Mouse (Mus musculus): Measurements from ENCODE around the gene Gm2174. TPM values are rescaled to one million over a fixed set of nuclear protein-coding genes. Genes with fewer than 3 reads are reported as not detected.

Gm2174 gene
- polyA plus RNA-seq (2015; fragmentation: Nextera tagmentation; extraction: Ambion mirVana) = 1.1 and 2.4 TPM in 2 replicates

DNA sequence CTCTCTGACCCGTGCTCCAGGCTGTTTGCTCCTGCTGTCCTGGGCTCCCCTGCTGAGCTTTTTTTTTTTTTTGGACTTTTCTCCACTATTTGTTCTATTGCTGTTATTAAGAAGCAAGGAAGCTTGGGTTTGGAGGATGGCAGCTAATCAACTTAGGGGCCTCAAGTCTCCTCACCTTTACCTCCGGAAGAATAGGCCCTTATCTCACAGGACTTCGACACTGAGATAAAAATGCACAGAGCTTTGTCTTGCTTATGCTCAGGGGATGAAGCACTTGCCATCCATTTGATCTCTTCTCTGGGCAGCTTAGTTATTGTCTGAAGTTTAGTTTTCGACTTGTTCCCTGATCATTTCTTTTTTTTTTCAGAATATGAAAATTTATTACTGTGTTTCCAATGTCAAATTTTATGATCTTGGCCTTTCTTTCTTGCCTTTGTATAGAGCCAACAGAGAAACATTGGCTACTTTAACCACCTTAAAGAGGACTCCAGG lies at the start of gene Gm2174:
Gene Gm2174, plus strand, starts transcription at position 442 of the 492 bp plus-strand sequence.
- no peak for DNase-seq (ENCODE audit: low spot score)

DNA sequence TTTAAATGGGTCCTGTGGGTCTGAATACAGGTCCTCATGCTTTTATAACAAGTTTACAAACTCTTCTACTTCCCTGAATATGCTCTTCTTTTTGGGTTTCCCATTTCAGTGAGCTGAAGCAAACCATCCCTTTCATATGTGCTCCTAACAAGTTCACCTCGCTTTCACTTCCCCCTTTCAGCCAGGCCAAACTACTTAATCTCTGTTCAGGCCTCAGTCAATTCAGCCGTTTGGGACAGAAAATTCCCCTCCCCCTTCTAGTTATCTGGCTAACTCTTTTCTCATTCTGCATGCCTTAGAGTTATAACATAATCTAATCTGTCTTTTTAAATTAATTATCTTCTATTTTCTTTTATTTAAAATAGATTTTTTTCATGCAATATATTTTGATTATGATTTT lies 43.1 kb upstream of the Gm2174 start:
- no peak for DNase-seq (ENCODE audit: low spot score)

GRCm38 (mm10) chrX:56405482-56405881 lies 42.3 kb upstream of the Gm2174 start:
- DNase-seq (ENCODE audit: low spot score) = no peak

DNA sequence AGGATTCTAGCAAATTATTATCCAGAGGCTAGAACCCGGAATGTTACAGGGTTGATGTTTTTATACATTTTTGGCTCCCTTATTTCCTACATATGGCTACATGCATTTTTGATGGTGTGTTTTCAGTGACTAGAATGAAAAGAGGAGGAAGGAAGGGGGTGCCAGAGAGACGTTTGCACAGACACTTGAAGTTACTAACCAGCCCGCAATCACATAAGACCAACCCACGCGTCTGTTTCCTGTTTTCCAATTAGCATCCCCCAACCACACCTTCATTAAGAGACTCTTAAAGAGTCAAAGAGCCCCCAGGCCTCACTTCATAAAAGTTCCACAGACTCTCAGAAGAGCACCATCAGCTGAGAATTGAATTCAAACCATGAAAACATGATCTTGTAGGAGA lies 41.6 kb upstream of the Gm2174 start:
- no peak for DNase-seq (ENCODE audit: low spot score)

GRCm38 (mm10) chrX:56416277-56416676 lies 31.5 kb upstream of the Gm2174 start:
- no peak for DNase-seq (ENCODE audit: low spot score)

- peak; percentile 2 for DNase-seq (ENCODE audit: low spot score)
Observed at GRCm38 (mm10) chrX:56417541-56417940, 30.2 kb upstream of the Gm2174 start.

- DNase-seq (ENCODE audit: low spot score) = no peak
Observed at GRCm38 (mm10) chrX:56430601-56431000, 17.2 kb upstream of the Gm2174 start.

GRCm38 (mm10) chrX:56435758-56436283 lies 11.9 kb upstream of the Gm2174 start:
- no peak for DNase-seq (ENCODE audit: low spot score)

- DNase-seq (ENCODE audit: low spot score) = no peak
Observed at GRCm38 (mm10) chrX:56446487-56447428, 1.0 kb upstream of the Gm2174 start.

DNA sequence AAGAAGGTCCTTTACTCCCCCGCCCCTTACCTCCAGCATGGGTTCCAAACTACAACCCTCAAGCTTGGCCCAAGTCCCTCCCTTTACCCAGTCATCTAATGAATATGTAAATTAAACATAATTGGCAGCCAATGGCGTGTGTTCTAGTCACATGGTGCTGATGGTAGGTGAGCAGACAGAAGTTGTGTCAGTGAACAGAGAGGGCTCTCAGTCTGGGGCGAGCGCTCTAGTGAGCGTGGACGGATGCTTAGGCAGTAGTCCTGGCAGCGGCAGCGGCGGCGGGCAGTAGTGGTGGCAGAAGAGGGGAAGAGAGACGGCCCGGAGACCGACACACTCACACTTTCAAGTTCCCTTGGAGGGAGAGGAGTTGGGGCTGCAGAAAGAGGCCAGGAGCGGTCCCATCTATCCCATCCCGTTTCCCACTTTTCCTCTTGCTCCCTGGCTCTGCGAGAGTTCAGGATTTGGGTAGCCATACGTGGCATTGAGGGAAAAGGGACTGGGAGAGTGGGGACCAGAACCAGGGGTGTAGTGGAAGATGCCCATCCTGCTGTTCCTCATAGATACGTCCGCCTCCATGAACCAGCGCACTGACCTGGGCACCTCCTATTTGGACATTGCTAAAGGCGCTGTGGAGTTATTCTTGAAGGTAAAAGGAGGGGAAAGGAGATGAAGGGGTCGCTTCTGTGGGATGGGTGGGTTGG lies 7.1 kb downstream of the Gm2174 start, which contains the start of gene Ints6l:
Gene Ints6l, plus strand, starts transcription at position 187 of the 701 bp plus-strand sequence.
- peak; percentile 81 for DNase-seq (ENCODE audit: low spot score)

DNA sequence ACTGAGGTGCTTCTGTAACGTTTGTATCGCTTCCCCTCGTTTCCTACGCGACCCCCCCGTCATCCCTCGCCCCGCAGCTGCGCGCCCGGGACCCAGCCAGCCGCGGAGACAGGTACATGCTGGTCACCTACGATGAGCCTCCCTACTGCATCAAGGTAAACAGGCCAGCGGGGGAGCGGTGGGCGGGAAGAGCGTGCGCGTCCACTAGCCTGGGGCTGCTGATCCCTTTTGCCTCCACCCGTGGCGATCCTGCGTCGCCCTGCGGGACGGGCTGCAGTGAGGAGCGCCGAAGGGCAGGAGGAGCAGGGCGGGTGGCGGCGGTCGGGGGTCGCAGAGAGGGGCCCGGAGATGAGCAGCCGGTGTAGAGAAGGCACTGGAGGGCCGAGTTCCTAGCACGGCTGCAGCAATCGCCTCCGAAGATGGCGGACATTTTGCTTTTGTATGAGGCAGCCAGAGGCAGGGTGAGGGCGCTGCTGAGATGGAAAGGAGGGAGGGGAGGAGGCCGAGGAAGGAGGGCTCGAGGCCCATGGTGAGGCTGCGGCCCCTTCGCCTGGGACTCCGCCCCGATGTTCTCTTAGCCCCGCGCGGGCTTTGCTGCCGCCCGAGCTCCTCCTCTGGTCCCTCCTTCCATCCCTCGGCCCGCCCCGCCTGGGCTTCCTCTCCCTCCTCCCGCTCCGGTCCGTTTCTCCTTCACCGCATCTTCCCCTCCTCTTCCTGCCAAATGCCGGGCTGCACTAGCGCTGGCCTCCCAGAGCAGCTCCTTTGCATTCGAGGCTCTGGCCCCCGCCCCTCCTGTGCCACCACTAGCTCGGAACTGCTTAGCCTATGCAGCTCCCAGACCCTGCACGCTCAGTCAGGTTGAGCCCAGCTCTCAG lies 7.8 kb downstream of the Gm2174 start:
- peak; percentile 82 for DNase-seq (ENCODE audit: low spot score)

- DNase-seq (ENCODE audit: low spot score) = peak; percentile 2
Observed at GRCm38 (mm10) chrX:56456379-56456778, 8.6 kb downstream of the Gm2174 start.

DNA sequence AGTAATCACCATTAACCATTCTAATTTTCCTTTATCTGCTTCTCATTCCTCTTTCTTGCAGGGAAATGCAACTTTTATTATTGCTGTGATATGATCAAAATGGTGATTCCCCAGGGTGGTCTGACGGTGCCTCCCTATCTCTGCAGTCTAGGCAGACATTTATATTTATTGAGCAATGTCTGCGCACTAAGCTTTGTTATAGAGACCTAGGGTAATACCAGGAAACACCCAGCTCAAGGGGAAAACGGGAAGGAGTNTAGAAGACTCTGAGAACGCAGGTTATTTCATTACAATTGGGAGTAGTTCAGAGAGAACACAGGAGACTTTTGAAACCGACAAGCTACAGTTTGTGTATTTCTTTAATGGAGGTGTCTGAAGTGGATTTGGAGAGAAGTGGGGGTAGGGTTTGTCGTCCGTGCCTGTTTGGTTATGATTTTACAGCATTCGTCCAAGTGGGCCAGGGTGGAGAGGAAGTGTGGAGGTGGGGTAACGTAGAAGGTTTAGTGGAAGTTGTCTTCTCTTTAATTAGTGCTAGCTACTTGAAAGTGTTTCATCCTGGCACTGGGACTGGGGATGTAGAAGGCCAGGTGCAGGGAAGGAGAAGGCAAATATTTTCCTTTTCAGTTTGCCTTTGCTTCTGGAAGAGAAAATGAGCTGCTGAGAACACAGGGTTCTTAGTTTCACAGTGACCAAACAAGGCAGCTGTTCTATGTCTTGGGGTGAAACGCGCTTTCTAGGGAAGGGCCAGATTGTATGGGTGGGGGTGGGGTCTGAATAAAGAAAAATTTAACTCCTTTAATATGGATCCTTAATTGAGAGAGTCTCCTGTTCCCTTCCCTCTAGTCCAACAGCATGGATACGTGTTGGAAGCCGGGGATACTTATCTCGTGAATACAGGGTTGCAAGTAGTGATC lies 14.5 kb downstream of the Gm2174 start:
- DNase-seq (ENCODE audit: low spot score) = no peak

DNA sequence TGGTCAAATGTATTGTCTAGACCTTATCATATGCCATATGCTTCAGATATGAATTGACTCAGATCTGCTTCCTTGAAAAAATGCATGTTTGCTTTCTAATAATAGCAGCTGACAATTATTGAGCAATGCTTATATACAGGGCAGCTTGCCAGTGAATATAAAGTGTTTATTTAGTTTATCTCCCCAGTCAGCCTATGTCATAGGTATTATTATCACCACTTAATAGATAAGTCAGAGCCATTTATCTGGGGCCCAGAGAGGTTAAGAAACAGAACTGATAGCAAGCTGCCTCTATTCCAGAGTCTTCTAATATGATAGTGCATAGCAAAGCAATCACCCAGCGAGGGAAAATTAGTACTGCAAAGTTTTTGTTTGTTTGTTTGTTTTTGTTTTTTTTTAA lies 17.1 kb downstream of the Gm2174 start:
- no peak for DNase-seq (ENCODE audit: low spot score)

DNA sequence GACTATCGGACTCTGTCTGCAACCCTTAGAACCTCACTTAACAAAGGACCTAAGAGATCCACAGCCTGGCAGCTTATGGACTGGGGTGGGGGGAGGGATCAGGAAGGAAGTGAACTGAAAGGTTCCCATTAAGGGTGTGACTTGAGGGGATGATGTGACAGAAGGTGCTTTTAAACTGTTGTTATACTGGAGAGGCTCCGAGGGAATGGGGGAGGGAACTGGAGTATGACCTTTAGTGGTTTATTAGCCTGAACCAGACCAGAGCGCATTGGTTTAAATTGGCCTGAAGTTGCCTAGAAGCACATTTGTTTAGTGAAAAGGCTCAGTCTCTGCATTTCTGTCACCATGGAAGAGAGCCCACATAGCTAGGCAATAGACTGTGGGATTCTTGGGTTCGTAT lies 19.9 kb downstream of the Gm2174 start:
- DNase-seq (ENCODE audit: low spot score) = no peak

- DNase-seq (ENCODE audit: low spot score) = no peak
Observed at GRCm38 (mm10) chrX:56468422-56468821, 20.7 kb downstream of the Gm2174 start.

DNA sequence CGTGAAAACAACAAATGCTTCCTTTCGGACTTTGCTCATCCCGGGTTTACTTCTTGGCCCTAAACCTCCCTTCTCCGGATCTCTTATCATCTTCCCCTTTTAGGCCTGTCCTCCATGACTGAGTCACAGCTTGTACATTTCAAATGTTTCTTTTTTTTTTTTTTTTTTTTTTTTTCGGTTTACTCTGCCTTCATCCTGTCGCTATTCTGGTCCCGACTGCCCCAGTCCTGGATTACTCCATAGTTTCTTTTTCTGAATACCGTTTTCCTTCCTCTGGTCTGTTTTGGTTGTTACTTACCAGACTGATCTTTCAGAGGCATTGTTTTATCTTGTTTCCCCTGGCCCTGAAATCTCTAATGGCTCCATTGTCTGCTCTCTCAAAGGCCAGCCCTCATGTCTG lies 26.3 kb downstream of the Gm2174 start:
- no peak for DNase-seq (ENCODE audit: low spot score)

DNA sequence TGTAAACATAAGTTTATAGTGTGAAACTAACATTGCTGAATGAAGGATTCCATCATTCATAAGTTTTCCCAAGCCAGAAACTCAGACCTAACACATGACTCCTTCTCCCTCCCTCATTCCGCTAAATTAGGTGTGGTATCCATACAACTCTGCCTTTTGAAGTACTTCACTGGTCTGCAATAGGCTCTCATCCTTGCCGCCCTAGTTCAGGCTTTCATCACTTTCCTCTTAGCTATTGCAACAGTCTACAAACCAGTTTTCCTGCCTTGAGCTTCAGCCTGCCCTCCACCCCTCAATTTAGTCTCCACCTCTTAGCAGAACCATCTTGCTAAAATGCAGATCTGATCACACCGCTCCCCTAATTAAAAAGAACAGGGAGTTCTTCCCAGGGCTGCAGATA lies 29.8 kb downstream of the Gm2174 start:
- DNase-seq (ENCODE audit: low spot score) = no peak

GRCm38 (mm10) chrX:56481906-56482305 lies 34.1 kb downstream of the Gm2174 start:
- DNase-seq (ENCODE audit: low spot score) = no peak

DNA sequence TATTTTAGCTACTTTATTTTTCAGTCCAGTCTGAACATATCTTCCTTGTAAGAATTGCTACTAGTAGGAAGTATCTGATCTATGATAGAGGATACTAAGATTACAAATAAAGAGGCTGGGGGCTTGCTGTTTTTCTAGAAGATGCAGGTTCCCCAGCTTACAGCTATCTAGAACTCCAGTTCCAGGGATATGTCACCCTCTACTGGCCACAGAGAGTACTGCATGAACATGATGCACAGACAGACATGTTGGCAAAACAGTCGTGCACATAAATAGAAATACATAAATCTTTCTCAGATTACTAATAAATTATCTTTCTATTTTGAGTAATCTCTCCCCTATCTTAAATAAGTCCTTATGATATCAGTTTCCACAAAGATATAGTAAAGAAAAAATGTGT lies 42.0 kb downstream of the Gm2174 start:
- DNase-seq (ENCODE audit: low spot score) = peak; percentile 70

Measured in thymus, postnatal 0 days (tissue).